Mouse (Mus musculus): Measurements from ENCODE around the gene Lrrc4c.

DNA sequence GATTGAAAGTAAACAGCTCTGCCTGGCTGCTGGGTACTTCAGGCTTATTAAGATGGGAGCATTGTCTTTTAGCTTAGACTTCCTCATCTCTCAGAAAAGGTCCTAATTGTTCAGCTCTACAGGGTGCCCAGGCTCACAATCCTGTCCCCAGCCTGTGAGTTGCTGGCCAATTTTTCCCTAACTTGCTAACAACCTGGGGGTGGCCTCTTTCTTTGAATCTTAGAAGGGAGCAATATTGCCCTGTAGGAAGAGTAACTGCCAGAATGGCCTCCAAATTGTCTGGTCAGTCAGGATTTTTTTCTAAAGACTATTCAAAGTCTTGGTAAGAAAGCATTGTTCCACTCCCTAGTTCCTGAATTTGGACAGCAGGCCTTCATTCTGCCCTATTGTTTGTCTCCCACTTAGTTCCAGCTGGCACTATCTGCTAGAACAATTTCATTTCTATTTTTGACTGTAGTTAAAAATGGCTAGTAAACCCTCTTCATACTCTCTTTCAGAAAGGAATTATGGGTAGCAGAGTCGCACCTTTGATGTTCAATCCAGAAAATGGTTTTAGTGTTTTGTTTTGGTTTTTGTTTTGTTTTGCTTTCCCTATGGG lies 262.3 kb downstream of the Lrrc4c start:
- no peak for TF ChIP-seq POLR2A (IDR thresholded peaks at IDR 0.05; ENCODE audit: control insufficient read depth, low read depth, low read length)
- no peak for TF ChIP-seq CTCF (IDR thresholded peaks at IDR 0.05; ENCODE audit: control insufficient read depth, insufficient read depth, insufficient replicate concordance, low read depth, low read length)
